Mouse (Mus musculus): ENCODE data around the gene Atxn1.

DNA sequence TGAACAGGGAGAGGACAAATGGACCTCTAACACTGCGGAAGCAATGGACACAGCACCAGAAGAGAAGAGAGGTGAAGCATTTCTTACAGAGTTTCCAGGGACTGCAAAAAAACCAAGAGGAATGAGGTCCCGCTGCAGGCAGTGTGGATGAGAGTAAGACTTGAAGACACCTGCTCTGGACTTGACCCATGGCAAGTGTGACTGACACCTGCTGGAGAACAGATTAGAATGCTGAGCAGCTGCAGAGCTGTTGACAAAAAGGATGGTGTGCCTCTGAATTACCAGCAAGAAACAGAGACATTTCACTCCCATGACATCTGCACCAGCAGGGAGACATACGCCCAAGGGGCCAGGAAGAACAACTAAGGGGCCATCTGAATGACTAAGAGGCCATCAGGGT lies 196.6 kb downstream of the Atxn1 start:
- no peak for TF ChIP-seq CTCF (IDR thresholded peaks at IDR 0.05; ENCODE audit: low read depth, low read length)
- TF ChIP-seq POLR2A (IDR thresholded peaks at IDR 0.05; ENCODE audit: borderline replicate concordance, low read depth, low read length), result no peak
